Mouse (Mus musculus) small intestine, adult 2 months (tissue): ENCODE data around the gene Thap3. TPM values are rescaled to one million over a fixed set of nuclear protein-coding genes. Genes with fewer than 3 reads are reported as not detected.

Experiments used
- H3K27ac ChIP-seq: fragments of 200-500 bp; 2 replicates; pipeline ENCODE4 v1.5.1; 2012; ENCODE audit warnings: low read depth, low read length, control low read depth, inconsistent platforms; ENCODE audit not compliant: insufficient read depth
- H3K27me3 ChIP-seq: fragments of 200-500 bp; 2 replicates; pipeline ENCODE4 v1.6.1; 2012; ENCODE audit warnings: mild to moderate bottlenecking, moderate library complexity, low read length, inconsistent platforms; ENCODE audit not compliant: control insufficient read depth, insufficient read depth
- H3K36me3 ChIP-seq: fragments of 200-500 bp; 2 replicates; pipeline ENCODE4 v1.6.1; 2012; ENCODE audit warnings: mild to moderate bottlenecking, low read length, control low read depth, inconsistent platforms; ENCODE audit not compliant: control insufficient read depth, insufficient read depth
- H3K4me1 ChIP-seq: fragments of 200-500 bp; 2 replicates; pipeline ENCODE4 v1.6.1; 2012; ENCODE audit warnings: low read length, inconsistent platforms, mixed read lengths; ENCODE audit not compliant: control insufficient read depth, insufficient read depth, insufficient read length
- H3K4me3 ChIP-seq: fragments of 200-500 bp; 2 replicates; pipeline ENCODE4 v1.5.1; 2012; ENCODE audit warnings: low read depth, mild to moderate bottlenecking, control low read depth, inconsistent platforms, low read length, moderate library complexity
- CTCF ChIP-seq: fragments of 200-500 bp; IDR thresholded peaks from 2 replicates; pipeline ENCODE4 v1.5.1; 2012; ENCODE audit warnings: low read depth, mild to moderate bottlenecking, control low read depth, inconsistent platforms, low read length, moderate library complexity, mixed read lengths; ENCODE audit not compliant: insufficient replicate concordance, insufficient read length; ENCODE audit errors: extremely low read depth
- POLR2A ChIP-seq: fragments of 200-500 bp; IDR thresholded peaks from 2 replicates; pipeline ENCODE4 v1.6.1; 2012; ENCODE audit warnings: low read depth, mild to moderate bottlenecking, control low read depth, inconsistent platforms, low read length, moderate library complexity
- WGBS: fragments of 180-500 bp; shearing (Covaris S2); methylation state at CpG from one replicate; pipeline ENCODE4 v1.1.7; 2018; 5-methylcytosine and 5-hydroxymethylcytosine counted together
- polyA plus RNA-seq: library from polyadenylated mRNA; depleted of rRNA; stranded (reverse); fragments of >200 nt; gene quantifications from 2 replicates; pipeline ENCODE4 v1.2.3, GENCODE M21; 2012

Thap3 gene
- polyA plus RNA-seq, 1 experiment, result 24.2 TPM

DNA sequence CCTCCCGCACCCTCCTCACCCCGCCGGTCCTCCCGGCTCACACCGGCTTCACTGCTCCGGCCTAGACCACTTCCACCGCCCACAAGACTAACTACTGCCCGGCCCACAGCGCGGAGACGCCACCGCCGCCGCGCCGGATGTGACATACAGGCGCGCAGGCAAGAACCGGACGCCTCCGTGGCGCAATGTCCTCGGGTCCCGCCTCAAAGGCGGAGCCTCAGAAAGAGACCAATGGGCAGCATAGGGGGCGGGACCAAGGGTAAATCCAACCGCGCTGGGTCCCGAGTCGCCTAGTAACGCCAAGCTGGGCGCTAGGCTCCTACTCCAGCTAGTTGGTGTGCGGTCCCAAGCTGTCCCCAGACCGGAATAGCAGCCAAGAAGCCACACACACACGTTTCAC lies 38.7 kb upstream of the Thap3 start, which contains the start of gene Zbtb48:
TSS of gene Zbtb48 (minus strand) at position 148 of the 400 bp plus-strand sequence.
- TF ChIP-seq CTCF, result no peak
- TF ChIP-seq POLR2A, result peak; percentile 81
- WGBS, result under 1% methylated on average over 34 of the region's 35 CpGs

DNA sequence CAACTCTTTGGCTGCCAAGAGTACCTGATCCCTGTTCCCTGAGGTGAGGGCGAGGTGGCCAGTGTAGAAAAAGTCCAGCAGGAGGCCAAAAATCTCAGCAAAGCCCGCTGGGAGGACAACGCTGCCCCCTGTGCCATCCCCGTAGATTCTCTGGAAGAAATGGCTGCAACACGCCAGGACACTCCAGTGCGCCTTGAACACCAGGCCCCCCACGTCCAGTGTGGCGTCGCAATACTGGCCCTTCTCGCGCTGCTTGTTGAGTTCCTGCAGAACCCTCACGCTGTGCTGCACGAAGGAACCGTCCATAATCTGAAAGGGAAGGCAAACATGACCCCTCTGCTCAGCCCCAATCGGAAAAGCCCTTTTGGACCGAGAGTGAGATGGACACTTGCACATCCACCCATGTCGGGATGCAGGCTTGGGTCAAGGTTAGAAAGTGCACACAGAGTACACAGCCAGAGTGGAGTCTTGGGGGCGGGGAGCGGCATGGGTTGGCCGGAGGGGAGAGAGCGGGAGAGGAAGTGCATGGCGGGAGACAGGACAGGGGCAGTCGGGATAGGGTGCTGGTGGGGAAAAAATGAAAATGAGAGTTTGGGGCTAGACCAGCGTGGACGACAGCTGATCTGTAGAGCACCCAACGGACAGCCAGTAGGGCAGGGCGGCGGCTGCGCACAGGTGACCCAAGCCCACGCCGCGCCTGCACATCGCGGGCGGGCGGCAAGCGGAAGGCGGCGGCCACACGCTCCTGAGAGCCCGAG lies 38.1 kb upstream of the Thap3 start:
- Histone ChIP-seq H3K4me1 (peaks cover 20% of the 10 kb centered on the region), H3K27ac (peak overlapping the region; percentile 31; the same call in 1 of the 2 replicates), H3K36me3 (peaks cover 2% of the 10 kb centered on the region; the same call in 1 of the 2 replicates), H3K27me3 (no peaks in the 10 kb centered on the region), H3K4me3 (peak overlapping the region; percentile 89)
- WGBS, result 1% methylated on average over 41 of the region's 41 CpGs
- TF ChIP-seq POLR2A, result no peak
- no peak for TF ChIP-seq CTCF

More for the DNA sequence above, 38.7 kb upstream of the Thap3 start, which contains the start of gene Zbtb48:
- Histone ChIP-seq H3K36me3 (no peaks in the 10 kb centered on the region; the same call in 1 of the 2 replicates), H3K4me1 (peaks cover 25% of the 10 kb centered on the region), H3K27ac (peak within 1 kb of the TSS; percentile 31; the same call in 1 of the 2 replicates), H3K4me3 (peak within 1 kb of the TSS; percentile 89), H3K27me3 (no peaks in the 10 kb centered on the region)

- peaks cover 20% of the 10 kb centered on the region for H3K36me3 ChIP-seq
- TF ChIP-seq CTCF (no peak), POLR2A (no peak)
Measured at GRCm38 (mm10) chr4:152024525-152024924, 35.7 kb upstream of the Thap3 start.

GRCm38 (mm10) chr4:152022506-152022905 lies 33.7 kb upstream of the Thap3 start:
- Histone ChIP-seq H3K27ac (no peak overlapping the region), H3K4me3 (no peak overlapping the region), H3K27me3 (no peaks in the 10 kb centered on the region), H3K4me1 (peaks cover 14% of the 10 kb centered on the region), H3K36me3 (peaks cover 28% of the 10 kb centered on the region)
- TF ChIP-seq POLR2A (no peak), CTCF (no peak)
- 84% methylated on average over 8 of the region's 8 CpGs for WGBS

More at GRCm38 (mm10) chr4:152024525-152024924, 35.7 kb upstream of the Thap3 start:
- no peak overlapping the region for H3K4me3 ChIP-seq
- no peaks in the 10 kb centered on the region for H3K27me3 ChIP-seq
- WGBS, result 86% methylated on average over 11 of the region's 11 CpGs
- H3K4me1 ChIP-seq, result peaks cover 20% of the 10 kb centered on the region
- no peak overlapping the region for H3K27ac ChIP-seq

- Histone ChIP-seq H3K27ac (no peak overlapping the region), H3K27me3 (no peaks in the 10 kb centered on the region), H3K4me1 (peaks cover 10% of the 10 kb centered on the region), H3K4me3 (no peak overlapping the region), H3K36me3 (peaks cover 28% of the 10 kb centered on the region)
- no peak for TF ChIP-seq CTCF
- no peak for TF ChIP-seq POLR2A
- WGBS, result 78% methylated on average over 12 of the region's 12 CpGs
Measured at GRCm38 (mm10) chr4:152021568-152022097, 32.8 kb upstream of the Thap3 start.

DNA sequence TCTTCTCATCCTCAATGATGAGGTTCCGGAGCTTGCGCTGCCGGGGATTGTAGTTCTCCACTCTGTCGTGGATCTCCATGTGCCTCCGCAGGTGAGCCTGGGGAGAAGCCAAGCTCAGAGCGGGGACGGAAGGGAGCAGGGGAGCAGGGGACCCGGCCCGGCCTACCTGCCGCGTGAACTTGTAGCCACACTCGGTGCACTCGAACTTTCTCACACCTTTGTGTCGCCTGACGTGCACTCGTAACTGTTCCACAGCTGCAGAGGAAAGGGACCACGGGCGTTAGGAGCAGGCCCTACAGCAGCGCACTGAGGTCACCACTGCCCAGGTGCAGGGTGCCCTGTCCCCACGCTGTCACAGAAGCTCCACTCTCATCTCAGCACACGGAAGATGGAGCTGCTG lies 31.2 kb upstream of the Thap3 start:
- no peak for TF ChIP-seq CTCF
- TF ChIP-seq POLR2A, result no peak
- H3K36me3 ChIP-seq, result peaks cover 37% of the 10 kb centered on the region
- H3K27me3 ChIP-seq, result no peaks in the 10 kb centered on the region
- no peaks in the 10 kb centered on the region for H3K4me1 ChIP-seq
- H3K27ac ChIP-seq, result no peak overlapping the region
- WGBS, result 91% methylated on average over 21 of the region's 21 CpGs
- no peak overlapping the region for H3K4me3 ChIP-seq

- H3K36me3 ChIP-seq, result peaks cover 37% of the 10 kb centered on the region
Measured at GRCm38 (mm10) chr4:152019073-152019472, 30.3 kb upstream of the Thap3 start.

More at GRCm38 (mm10) chr4:152019073-152019472, 30.3 kb upstream of the Thap3 start:
- WGBS, result 86% methylated on average over 6 of the region's 6 CpGs
- TF ChIP-seq POLR2A (no peak), CTCF (no peak)
- H3K27me3 ChIP-seq, result no peaks in the 10 kb centered on the region
- H3K4me3 ChIP-seq, result no peak overlapping the region
- no peak overlapping the region for H3K27ac ChIP-seq
- no peaks in the 10 kb centered on the region for H3K4me1 ChIP-seq
